ENCODE assay signal across 9 mouse cellular contexts in the genomic region with DNA sequence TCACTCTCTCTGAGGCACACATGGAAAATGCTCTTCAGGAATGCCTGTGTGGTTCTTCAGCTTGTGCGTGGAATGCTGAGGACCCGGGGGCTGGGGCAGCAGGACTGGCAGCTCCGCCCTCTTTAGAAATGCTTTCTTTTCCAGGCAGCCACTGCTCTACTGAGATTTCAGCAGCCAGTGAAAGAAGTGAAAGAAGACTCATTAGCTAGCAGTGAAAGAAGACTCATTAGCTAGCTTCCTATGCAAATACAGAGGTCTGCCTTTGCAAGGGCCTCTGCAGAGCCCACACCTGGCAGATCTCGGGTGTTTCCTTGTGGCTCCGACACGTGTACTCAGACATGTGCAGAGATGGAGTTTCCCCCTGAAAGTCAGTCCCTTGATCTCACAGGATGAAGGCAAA.
A peak's percentile ranks its signal among the peaks of the same experiment; 100 is the strongest.
DNase-seq lines count a peak whose midpoint lies in the region; ATAC-seq and TF ChIP-seq lines count a peak whose summit lies in the region.
"Had no signal": no experiment of that assay in that cellular context is flagged by ENCODE, and none has a peak within 500 bp of the region (broad histone marks: within the 10 kb centered on the region; RNA-seq: fewer than 3 reads in every experiment).

No protein-coding gene starts in this region.

- H3K4me2 ChIP-seq in midbrain, embryonic 16.5 days (ENCODE audit: low read length) = no peak overlapping the region
- H3K4me2 ChIP-seq in hindbrain, embryonic 13.5 days = no peak overlapping the region
- H3K4me2 ChIP-seq in intestine, postnatal 0 days (replicated peaks; ENCODE audit: low read depth) = no peak overlapping the region

- 0 out of 2 replicates have a peak overlapping the region, but pooled peaks have one; percentile 28 for H3K27ac ChIP-seq in midbrain, embryonic 10.5 days (replicated peaks)
- no peak overlapping the region for H3K27ac ChIP-seq in midbrain, embryonic 16.5 days (ENCODE audit: low read length)
- 0 out of 2 replicates have a peak overlapping the region, but pooled peaks have one; percentile 30 for H3K27ac ChIP-seq in hindbrain, embryonic 13.5 days
- no peak overlapping the region for H3K27ac ChIP-seq in intestine, postnatal 0 days (ENCODE audit: low read depth, low read length)

- ATAC-seq in midbrain, embryonic 16.5 days = no peak
- ATAC-seq in hindbrain, embryonic 13.5 days (ENCODE audit: low FRiP score) = no peak
- ATAC-seq in intestine, postnatal 0 days = no peak

- no peak overlapping the region for H3K9ac ChIP-seq in midbrain, embryonic 16.5 days (ENCODE audit: low read depth, low read length)
- H3K9ac ChIP-seq in hindbrain, embryonic 13.5 days = no peak overlapping the region
- H3K9ac ChIP-seq in intestine, postnatal 0 days (ENCODE audit: low read depth, low read length) = no peak overlapping the region

- H3K9me3 ChIP-seq in midbrain, embryonic 10.5 days (replicated peaks) = no peaks in the 10 kb centered on the region
- H3K9me3 ChIP-seq in midbrain, embryonic 16.5 days (replicated peaks; ENCODE audit: control insufficient read depth, low read length, poor library complexity, severe bottlenecking) = no peaks in the 10 kb centered on the region; the same call in 1 of the 2 replicates
- no peaks in the 10 kb centered on the region for H3K9me3 ChIP-seq in hindbrain, embryonic 13.5 days
- H3K9me3 ChIP-seq in intestine, postnatal 0 days (ENCODE audit: control insufficient read depth) = no peaks in the 10 kb centered on the region

- peaks cover 8% of the 10 kb centered on the region for H3K4me1 ChIP-seq in midbrain, embryonic 10.5 days
- peaks cover 11% of the 10 kb centered on the region; the same call in 1 of the 2 replicates for H3K4me1 ChIP-seq in midbrain, embryonic 16.5 days (ENCODE audit: control insufficient read depth, insufficient read depth, low read length)
- H3K4me1 ChIP-seq in hindbrain, embryonic 13.5 days (replicated peaks) = peaks cover 35% of the 10 kb centered on the region
- no peaks in the 10 kb centered on the region for H3K4me1 ChIP-seq in intestine, postnatal 0 days (replicated peaks; ENCODE audit: control insufficient read depth, insufficient read depth, low read length)

- no peak overlapping the region for H3K4me3 ChIP-seq in midbrain, embryonic 10.5 days
- no peak overlapping the region for H3K4me3 ChIP-seq in midbrain, embryonic 16.5 days (ENCODE audit: low read depth, low read length)
- H3K4me3 ChIP-seq in hindbrain, embryonic 13.5 days = no peak overlapping the region
- H3K4me3 ChIP-seq in intestine, postnatal 0 days (ENCODE audit: low read depth, low read length) = no peak overlapping the region

- H3K36me3 ChIP-seq in midbrain, embryonic 10.5 days = no peaks in the 10 kb centered on the region
- H3K36me3 ChIP-seq in midbrain, embryonic 16.5 days (ENCODE audit: control insufficient read depth, insufficient read depth, low read length) = no peaks in the 10 kb centered on the region
- H3K36me3 ChIP-seq in hindbrain, embryonic 13.5 days = no peaks in the 10 kb centered on the region
- H3K36me3 ChIP-seq in intestine, postnatal 0 days (ENCODE audit: control insufficient read depth, insufficient read depth) = no peaks in the 10 kb centered on the region

- TF ChIP-seq CTCF in intestine, postnatal 0 days (IDR thresholded peaks at IDR 0.05; ENCODE audit: low read depth) = no peak

- no peaks in the 10 kb centered on the region for H3K27me3 ChIP-seq in midbrain, embryonic 10.5 days (ENCODE audit: low read depth, poor library complexity, severe bottlenecking)
- no peaks in the 10 kb centered on the region for H3K27me3 ChIP-seq in midbrain, embryonic 16.5 days (ENCODE audit: control insufficient read depth, insufficient read depth, low read depth, low read length)
- no peaks in the 10 kb centered on the region for H3K27me3 ChIP-seq in hindbrain, embryonic 13.5 days
- H3K27me3 ChIP-seq in intestine, postnatal 0 days (replicated peaks; ENCODE audit: control insufficient read depth, insufficient read depth, low read length) = no peaks in the 10 kb centered on the region

- no peak for DNase-seq in midbrain, embryonic 10.5 days (ENCODE audit: low spot score)
- peak; percentile 30 for DNase-seq in T-cell, adult 2 months (ENCODE audit: low spot score)
- DNase-seq in lung, postnatal 14 days = peak; percentile 26
- DNase-seq in urinary bladder, postnatal 36 days (ENCODE audit: low spot score in 2 of 2) = no peak
- no peak for DNase-seq in right cerebral cortex, postnatal 10 days (ENCODE audit: low spot score in 2 of 2)
- DNase-seq: gastrocnemius, postnatal 14 days had no signal

- 48% methylated on average over 6 of the region's 6 CpGs for WGBS in midbrain, embryonic 10.5 days
- WGBS in midbrain, embryonic 16.5 days = 28% methylated on average over 6 of the region's 6 CpGs
- 21% methylated on average over 6 of the region's 6 CpGs for WGBS in hindbrain, embryonic 13.5 days
- 32% methylated on average over 6 of the region's 6 CpGs for WGBS in intestine, postnatal 0 days

Comparison
In these comparisons a context has a peak if more than half of its experiments do, and no peak if none do; other contexts are left out.
1. H3K27ac ChIP-seq: peak in midbrain, embryonic 10.5 days (single experiment) and hindbrain, embryonic 13.5 days (single experiment); none in midbrain, embryonic 16.5 days (single experiment) and intestine, postnatal 0 days (single experiment).
2. DNase-seq: peak in T-cell, adult 2 months (single experiment) and lung, postnatal 14 days (single experiment); none in midbrain, embryonic 10.5 days (single experiment), urinary bladder, postnatal 36 days (0 of 2) and right cerebral cortex, postnatal 10 days (0 of 2).